Mouse (Mus musculus) neural tube, embryonic 12.5 days (tissue): ENCODE data around the gene Faap100. TPM values are rescaled to one million over a fixed set of nuclear protein-coding genes. Genes with fewer than 3 reads are reported as not detected.
A peak's percentile ranks its signal among the peaks of the same experiment; 100 is the strongest.
"Not testable (repeated sequence)": the region's sequence is repeated elsewhere in the genome, so short reads cannot be mapped to it uniquely, and the experiment has no call there.

ENCODE experiments used
- ATAC-seq: fragments of 200-750 bp; cut with Nextera tagmentation; 2 replicates; pipeline ENCODE4 v1.8.0; 2017; ENCODE audit warnings: low read depth, mild to moderate bottlenecking, moderate TSS enrichment, moderate library complexity; ENCODE audit not compliant: low FRiP score
- H3K27ac ChIP-seq: fragments of 300-500 bp; sonication (generic); 2 replicates; pipeline ENCODE4 v1.5.1; 2016
- H3K27me3 ChIP-seq: fragments of 300-500 bp; sonication (generic); replicated peaks from 2 replicates; pipeline ENCODE4 v1.6.1; 2016; ENCODE audit warnings: mild to moderate bottlenecking
- H3K36me3 ChIP-seq: fragments of 300-500 bp; sonication (generic); 2 replicates; pipeline ENCODE4 v1.6.1; 2016; ENCODE audit warnings: mild to moderate bottlenecking
- H3K4me1 ChIP-seq: fragments of 300-500 bp; sonication (generic); 2 replicates; pipeline ENCODE4 v1.6.1; 2016
- H3K4me2 ChIP-seq: fragments of 300-500 bp; sonication (generic); replicated peaks from 2 replicates; pipeline ENCODE4 v1.6.1; 2016; ENCODE audit warnings: mild to moderate bottlenecking
- H3K4me3 ChIP-seq: fragments of 300-500 bp; sonication (generic); 2 replicates; pipeline ENCODE4 v1.5.1; 2016
- H3K9ac ChIP-seq: fragments of 300-500 bp; sonication (generic); 2 replicates; pipeline ENCODE4 v1.6.1; 2016; ENCODE audit warnings: mild to moderate bottlenecking
- H3K9me3 ChIP-seq: fragments of 300-500 bp; sonication (generic); 2 replicates; pipeline ENCODE4 v1.6.1; 2016; ENCODE audit warnings: mild to moderate bottlenecking
- WGBS: fragments of 180-500 bp; shearing (Covaris S2); methylation state at CpG from one replicate; pipeline ENCODE4 v1.1.7; 2016; 5-methylcytosine and 5-hydroxymethylcytosine counted together
- polyA plus RNA-seq: library from polyadenylated mRNA; unstranded; fragments of >200 nt; fragmentation: Nextera tagmentation; extraction: Ambion mirVana; gene quantifications from 2 replicates; pipeline ENCODE4 v1.2.1, GENCODE M21; 2016

Faap100 gene
- polyA plus RNA-seq, 1 experiment from 2014 or later: 51.0 TPM

DNA sequence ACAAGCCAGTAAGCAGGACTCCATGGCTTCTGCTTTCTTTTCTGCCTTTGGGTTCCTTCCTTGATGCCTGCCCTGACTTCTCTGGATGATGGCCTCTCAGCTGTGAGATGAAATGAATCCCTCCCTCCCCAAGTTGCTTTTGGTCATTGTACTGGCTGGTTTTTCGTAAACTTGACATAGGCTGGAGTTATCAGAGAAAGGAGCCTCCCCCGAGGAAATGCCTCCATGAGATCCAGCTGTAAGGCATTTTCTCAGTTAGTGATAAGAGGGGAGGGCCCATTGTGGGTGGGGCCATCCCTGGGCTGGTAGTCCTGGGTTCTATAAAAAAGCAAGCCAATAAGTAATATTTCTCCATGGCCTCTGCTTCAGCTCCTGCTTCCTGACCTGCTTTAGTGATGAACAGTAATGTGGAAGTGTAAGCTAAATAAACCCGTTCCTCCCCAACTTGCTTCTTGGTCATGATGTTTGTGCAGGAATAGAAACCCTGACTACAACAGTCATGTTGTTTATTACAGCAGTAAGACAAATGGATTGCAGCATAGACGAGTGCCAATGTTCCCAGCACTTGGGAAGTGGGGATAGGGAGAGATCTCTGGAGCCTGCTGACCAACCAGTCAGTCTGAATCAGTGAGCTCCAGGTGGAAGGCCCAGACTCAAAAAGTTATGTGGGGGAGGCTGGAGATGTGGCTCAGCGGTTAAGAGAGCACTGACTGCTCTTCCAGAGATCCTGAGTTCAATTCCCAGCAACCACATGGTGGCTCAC is 23.1 kb downstream of the Faap100 start:
- no peak for ATAC-seq
- Histone ChIP-seq H3K4me3 (no peak overlapping the region), H3K9ac (no peak overlapping the region), H3K4me1 (peaks cover 58% of the 10 kb centered on the region), H3K36me3 (no peaks in the 10 kb centered on the region), H3K9me3 (no peaks in the 10 kb centered on the region), H3K27me3 (0 out of 2 replicates have a peak, but pooled peaks cover 3% of the 10 kb centered on the region), H3K27ac (no peak overlapping the region), H3K4me2 (no peak overlapping the region)
- 80% methylated on average over 5 of the region's 5 CpGs for WGBS

GRCm38 (mm10) chr11:120354304-120355276 is 24.0 kb downstream of the Faap100 start:
- Histone ChIP-seq H3K9me3 (no peaks in the 10 kb centered on the region), H3K4me3 (no peak overlapping the region), H3K27ac (no peak overlapping the region), H3K4me1 (peaks cover 57% of the 10 kb centered on the region), H3K36me3 (no peaks in the 10 kb centered on the region), H3K9ac (no peak overlapping the region), H3K27me3 (0 out of 2 replicates have a peak, but pooled peaks cover 3% of the 10 kb centered on the region), H3K4me2 (no peak overlapping the region)
- ATAC-seq: no peak
- WGBS: 90% methylated on average over 17 of the region's 17 CpGs

GRCm38 (mm10) chr11:120353500-120354303 is 24.9 kb downstream of the Faap100 start:
- no peak overlapping the region for H3K27ac ChIP-seq
- peak overlapping the region; percentile 9; the same call in 1 of the 2 replicates for H3K4me3 ChIP-seq
- H3K4me1 ChIP-seq: peaks cover 60% of the 10 kb centered on the region
- H3K4me2 ChIP-seq: peak overlapping the region; percentile 16; the same call in 1 of the 2 replicates
- no peaks in the 10 kb centered on the region for H3K36me3 ChIP-seq
- 30% methylated on average over 26 of the region's 26 CpGs for WGBS
- H3K9ac ChIP-seq: 0 out of 2 replicates have a peak overlapping the region, but pooled peaks have one; percentile 29
- H3K9me3 ChIP-seq: no peaks in the 10 kb centered on the region
- 0 out of 2 replicates have a peak, but pooled peaks cover 3% of the 10 kb centered on the region for H3K27me3 ChIP-seq
- no peak for ATAC-seq

DNA sequence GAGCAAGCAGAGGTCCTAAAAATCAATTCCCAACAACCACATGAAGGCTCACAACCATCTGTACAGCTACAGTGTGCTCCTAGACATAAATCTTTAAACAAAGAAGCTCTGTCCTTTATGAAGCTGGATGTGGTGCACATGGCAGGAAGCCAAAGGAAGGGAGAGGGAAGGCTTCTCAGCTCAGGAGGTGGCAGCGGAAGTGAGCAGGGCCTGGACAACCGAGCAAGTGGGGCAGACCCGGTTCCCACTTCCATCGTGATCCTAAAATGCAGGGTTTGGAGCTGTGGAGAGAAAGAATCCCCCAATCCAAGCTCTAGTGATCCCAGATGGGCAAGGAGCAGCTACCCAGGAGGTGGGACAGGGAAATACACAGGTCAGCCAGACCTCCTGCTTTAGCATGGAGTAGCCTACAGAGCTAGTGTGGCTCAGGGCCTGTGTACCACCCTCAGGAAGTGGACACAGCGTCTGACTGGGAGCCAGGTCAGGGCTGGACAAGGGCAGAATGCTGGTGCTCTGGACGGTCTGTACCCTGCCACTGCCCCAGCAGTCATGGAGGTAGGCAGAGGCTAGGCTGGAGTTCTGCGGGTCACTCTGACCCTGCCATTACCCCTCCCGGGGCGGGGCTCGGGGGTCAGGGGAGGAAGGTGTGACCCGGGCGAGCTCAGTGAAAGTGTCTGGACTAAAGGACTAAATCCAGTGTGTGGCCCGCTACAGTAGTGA is 25.8 kb downstream of the Faap100 start:
- WGBS: 55% methylated on average over 13 of the region's 13 CpGs
- H3K36me3 ChIP-seq: no peaks in the 10 kb centered on the region
- H3K27me3 ChIP-seq: 0 out of 2 replicates have a peak, but pooled peaks cover 3% of the 10 kb centered on the region
- peaks cover 50% of the 10 kb centered on the region for H3K4me1 ChIP-seq
- H3K9me3 ChIP-seq: no peaks in the 10 kb centered on the region
- H3K27ac ChIP-seq: peak overlapping the region; percentile 65
- ATAC-seq: no peak
- H3K4me2 ChIP-seq: peak overlapping the region; percentile 21
- H3K4me3 ChIP-seq: no peak overlapping the region
- H3K9ac ChIP-seq: peak overlapping the region; percentile 13; the same call in 1 of the 2 replicates

- H3K27ac ChIP-seq: 0 out of 2 replicates have a peak overlapping the region, but pooled peaks have one; percentile 99
- H3K4me3 ChIP-seq, H3K9me3 ChIP-seq, H3K27me3 ChIP-seq, H3K9ac ChIP-seq, H3K36me3 ChIP-seq, ATAC-seq: not testable (repeated sequence)
- H3K4me1 ChIP-seq: peaks cover 44% of the 10 kb centered on the region
- WGBS: 82% methylated on average over 5 of the region's 5 CpGs
- 0 out of 2 replicates have a peak overlapping the region, but pooled peaks have one; percentile 9 for H3K4me2 ChIP-seq
Measured at GRCm38 (mm10) chr11:120352093-120352350, 26.5 kb downstream of the Faap100 start.

- H3K27ac ChIP-seq: peak overlapping the region; percentile 99
- H3K9ac ChIP-seq: no peak overlapping the region
- 0 out of 2 replicates have a peak, but pooled peaks cover 3% of the 10 kb centered on the region for H3K27me3 ChIP-seq
- no peak for ATAC-seq
- no peak overlapping the region for H3K4me3 ChIP-seq
- H3K9me3 ChIP-seq: no peaks in the 10 kb centered on the region
- peak overlapping the region; percentile 92 for H3K4me2 ChIP-seq
- peaks cover 7% of the 10 kb centered on the region for H3K36me3 ChIP-seq
- peaks cover 44% of the 10 kb centered on the region for H3K4me1 ChIP-seq
- WGBS: 87% methylated on average over 10 of the region's 10 CpGs
Measured at GRCm38 (mm10) chr11:120351250-120352092, 27.1 kb downstream of the Faap100 start.

GRCm38 (mm10) chr11:120350711-120351110 is 27.9 kb downstream of the Faap100 start:
- H3K36me3 ChIP-seq: peaks cover 9% of the 10 kb centered on the region
- 0 out of 2 replicates have a peak, but pooled peaks cover 3% of the 10 kb centered on the region for H3K27me3 ChIP-seq
- H3K9me3 ChIP-seq: no peaks in the 10 kb centered on the region
- H3K4me2 ChIP-seq: peak overlapping the region; percentile 92
- 25% methylated on average over 11 of the region's 11 CpGs for WGBS
- peak overlapping the region; percentile 99 for H3K27ac ChIP-seq
- peak overlapping the region; percentile 100 for H3K9ac ChIP-seq
- peak overlapping the region; percentile 100 for H3K4me3 ChIP-seq
- H3K4me1 ChIP-seq: peaks cover 44% of the 10 kb centered on the region
- no peak for ATAC-seq

- peaks cover 47% of the 10 kb centered on the region for H3K4me1 ChIP-seq
- peak overlapping the region; percentile 92 for H3K4me2 ChIP-seq
- peak; percentile 61 for ATAC-seq
- H3K4me3 ChIP-seq: peak overlapping the region; percentile 100
- H3K27ac ChIP-seq: peak overlapping the region; percentile 99
- under 1% methylated on average over 68 of the region's 68 CpGs for WGBS
- H3K27me3 ChIP-seq: 0 out of 2 replicates have a peak, but pooled peaks cover 3% of the 10 kb centered on the region
- H3K36me3 ChIP-seq: peaks cover 13% of the 10 kb centered on the region
- no peaks in the 10 kb centered on the region for H3K9me3 ChIP-seq
- H3K9ac ChIP-seq: peak overlapping the region; percentile 100
Measured at GRCm38 (mm10) chr11:120349986-120350702, 28.4 kb downstream of the Faap100 start.

DNA sequence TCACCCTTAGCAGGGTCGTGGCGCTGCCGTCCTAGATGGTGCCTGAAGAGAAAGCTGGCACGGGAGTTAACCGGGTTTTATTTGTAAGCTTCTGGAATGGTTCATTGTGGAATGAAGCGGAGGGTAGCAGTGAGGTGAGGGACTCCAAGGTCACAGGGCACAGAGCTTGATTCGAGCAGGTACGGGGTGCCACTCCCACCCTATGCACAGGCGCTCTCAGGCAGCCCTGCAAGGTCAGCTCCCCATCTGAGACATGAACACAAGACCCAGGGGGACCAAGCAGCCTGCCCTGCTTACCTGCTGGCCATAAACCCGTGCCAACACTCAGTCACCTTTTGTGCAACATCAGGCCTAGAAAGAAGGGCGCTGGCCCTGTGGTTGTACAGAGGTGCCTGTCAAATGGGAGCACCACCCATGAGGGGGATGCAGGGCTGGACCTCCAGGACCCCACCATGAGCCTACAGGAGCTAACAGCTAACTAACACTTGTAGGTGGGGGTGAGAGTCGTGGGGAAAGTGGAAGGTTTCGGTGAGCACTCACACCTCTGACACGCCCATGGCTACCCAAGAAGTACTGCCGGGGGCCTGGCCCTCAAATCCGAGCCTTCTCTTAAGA is 29.1 kb downstream of the Faap100 start:
- peak overlapping the region; percentile 100 for H3K4me3 ChIP-seq
- peaks cover 49% of the 10 kb centered on the region for H3K4me1 ChIP-seq
- H3K27ac ChIP-seq: peak overlapping the region; percentile 99
- peak; percentile 14 for ATAC-seq
- peak overlapping the region; percentile 100 for H3K9ac ChIP-seq
- H3K27me3 ChIP-seq: 0 out of 2 replicates have a peak, but pooled peaks cover 3% of the 10 kb centered on the region
- 2% methylated on average over 16 of the region's 16 CpGs for WGBS
- H3K4me2 ChIP-seq: peak overlapping the region; percentile 92
- H3K36me3 ChIP-seq: peaks cover 17% of the 10 kb centered on the region
- no peaks in the 10 kb centered on the region for H3K9me3 ChIP-seq
